Mouse (Mus musculus) hindbrain, embryonic 10.5 days (tissue): ENCODE measurements around the gene Hal. TPM values are rescaled to one million over a fixed set of nuclear protein-coding genes. Genes with fewer than 3 reads are reported as not detected.

Experiments used
- DNase-seq: peaks from one replicate; pipeline ENCODE4 v3.0.0-alpha.2; 2017; ENCODE audit warnings: low spot score
- H3K27ac ChIP-seq: fragments of 300-500 bp; sonication (generic); 2 replicates; pipeline ENCODE4 v1.5.1; 2016; ENCODE audit warnings: mild to moderate bottlenecking, moderate library complexity
- H3K27me3 ChIP-seq: fragments of 300-500 bp; sonication (generic); 2 replicates; pipeline ENCODE4 v1.6.1; 2016; ENCODE audit warnings: mild to moderate bottlenecking; ENCODE audit not compliant: poor library complexity, insufficient read depth, severe bottlenecking
- H3K36me3 ChIP-seq: fragments of 300-500 bp; sonication (generic); 2 replicates; pipeline ENCODE4 v1.6.1; 2016; ENCODE audit warnings: mild to moderate bottlenecking, moderate library complexity
- H3K4me1 ChIP-seq: fragments of 300-500 bp; sonication (generic); replicated peaks from 2 replicates; pipeline ENCODE4 v1.6.1; 2016; ENCODE audit warnings: mild to moderate bottlenecking
- H3K4me3 ChIP-seq: fragments of 300-500 bp; sonication (generic); 2 replicates; pipeline ENCODE4 v1.5.1; 2016; ENCODE audit warnings: mild to moderate bottlenecking, moderate library complexity
- H3K9me3 ChIP-seq: fragments of 300-500 bp; sonication (generic); 2 replicates; pipeline ENCODE4 v1.6.1; 2016; ENCODE audit warnings: mild to moderate bottlenecking, moderate library complexity
- WGBS: fragments of 180-500 bp; shearing (Covaris S2); methylation state at CpG from one replicate; pipeline ENCODE4 v1.1.7; 2016; 5-methylcytosine and 5-hydroxymethylcytosine counted together
- polyA plus RNA-seq: library from polyadenylated mRNA; unstranded; fragments of >200 nt; fragmentation: Nextera tagmentation; extraction: Ambion mirVana; gene quantifications from 2 replicates; pipeline ENCODE4 v1.2.1, GENCODE M21; 2016

Gene Hal
- polyA plus RNA-seq, result 0.12 and 0.17 TPM in 2 replicates

- H3K36me3 ChIP-seq, result peaks cover 14% of the 10 kb centered on the region
- no peaks in the 10 kb centered on the region for H3K9me3 ChIP-seq
- H3K27me3 ChIP-seq, result no peaks in the 10 kb centered on the region
- DNase-seq, result no peak
- peaks cover 29% of the 10 kb centered on the region for H3K4me1 ChIP-seq
- H3K4me3 ChIP-seq, result no peak within 1 kb of the TSS
- peak within 1 kb of the TSS; percentile 66 for H3K27ac ChIP-seq
- WGBS, result 71% methylated on average over 17 of the region's 17 CpGs
These were observed at the start of gene Hal for GRCm38 (mm10) chr10:93488066-93488827. Hal (plus strand) TSS chr10:93488768.

- Histone ChIP-seq H3K4me1 (peaks cover 6% of the 10 kb centered on the region), H3K4me3 (no peak overlapping the region), H3K9me3 (no peaks in the 10 kb centered on the region), H3K27ac (no peak overlapping the region), H3K27me3 (no peaks in the 10 kb centered on the region), H3K36me3 (no peaks in the 10 kb centered on the region)
- no peak for DNase-seq
- WGBS, result 88% methylated on average over 6 of the region's 6 CpGs
These were observed 47.1 kb upstream of the Hal start for GRCm38 (mm10) chr10:93441501-93441900.

GRCm38 (mm10) chr10:93442183-93442582, 46.4 kb upstream of the Hal start:
- Histone ChIP-seq H3K4me1 (peaks cover 6% of the 10 kb centered on the region), H3K27ac (no peak overlapping the region), H3K36me3 (no peaks in the 10 kb centered on the region), H3K27me3 (no peaks in the 10 kb centered on the region), H3K9me3 (no peaks in the 10 kb centered on the region), H3K4me3 (no peak overlapping the region)
- WGBS, result 87% methylated on average over 3 of the region's 3 CpGs
- DNase-seq, result no peak

- 85% methylated on average over 9 of the region's 9 CpGs for WGBS
- H3K27ac ChIP-seq, result no peak overlapping the region
- DNase-seq, result no peak
- 0 out of 2 replicates have a peak, but pooled peaks cover 3% of the 10 kb centered on the region for H3K4me1 ChIP-seq
- H3K36me3 ChIP-seq, result no peaks in the 10 kb centered on the region
- no peak overlapping the region for H3K4me3 ChIP-seq
- no peaks in the 10 kb centered on the region for H3K27me3 ChIP-seq
- no peaks in the 10 kb centered on the region for H3K9me3 ChIP-seq
These were observed 44.2 kb upstream of the Hal start for GRCm38 (mm10) chr10:93444407-93444806.

- no peaks in the 10 kb centered on the region for H3K36me3 ChIP-seq
- no peak overlapping the region for H3K27ac ChIP-seq
- no peaks in the 10 kb centered on the region for H3K9me3 ChIP-seq
- DNase-seq, result no peak
- no peaks in the 10 kb centered on the region for H3K27me3 ChIP-seq
- WGBS, result 72% methylated on average over 10 of the region's 10 CpGs
- H3K4me1 ChIP-seq, result peaks cover 5% of the 10 kb centered on the region; the same call in 1 of the 2 replicates
- H3K4me3 ChIP-seq, result no peak overlapping the region
These were observed 41.2 kb upstream of the Hal start for GRCm38 (mm10) chr10:93447398-93447797.

GRCm38 (mm10) chr10:93454652-93455014, 33.9 kb upstream of the Hal start:
- Histone ChIP-seq H3K27ac (no peak overlapping the region), H3K4me1 (peaks cover 23% of the 10 kb centered on the region), H3K27me3 (no peaks in the 10 kb centered on the region), H3K36me3 (peaks cover 4% of the 10 kb centered on the region; the same call in 1 of the 2 replicates), H3K4me3 (peak overlapping the region; percentile 83), H3K9me3 (no peaks in the 10 kb centered on the region)
- WGBS, result 78% methylated on average over 7 of the region's 7 CpGs
- no peak for DNase-seq

- WGBS, result 87% methylated on average over 11 of the region's 11 CpGs
- Histone ChIP-seq H3K4me3 (no peak overlapping the region), H3K36me3 (peaks cover 58% of the 10 kb centered on the region), H3K9me3 (no peaks in the 10 kb centered on the region), H3K27me3 (no peaks in the 10 kb centered on the region), H3K4me1 (peaks cover 6% of the 10 kb centered on the region), H3K27ac (no peak overlapping the region)
- DNase-seq, result no peak
These were observed 28.5 kb upstream of the Hal start for GRCm38 (mm10) chr10:93460106-93460505.

- no peak for DNase-seq
- 92% methylated on average over 7 of the region's 7 CpGs for WGBS
These were observed 25.7 kb upstream of the Hal start for GRCm38 (mm10) chr10:93462692-93463382.

GRCm38 (mm10) chr10:93463611-93464010, 25.0 kb upstream of the Hal start:
- peaks cover 88% of the 10 kb centered on the region for H3K36me3 ChIP-seq
- H3K27ac ChIP-seq, result no peak overlapping the region
- 93% methylated on average over 13 of the region's 13 CpGs for WGBS
- H3K27me3 ChIP-seq, result no peaks in the 10 kb centered on the region
- no peaks in the 10 kb centered on the region for H3K4me1 ChIP-seq
- no peak for DNase-seq
- H3K9me3 ChIP-seq, result no peaks in the 10 kb centered on the region
- H3K4me3 ChIP-seq, result no peak overlapping the region

More at GRCm38 (mm10) chr10:93462692-93463382, 25.7 kb upstream of the Hal start:
- Histone ChIP-seq H3K27me3 (no peaks in the 10 kb centered on the region), H3K27ac (no peak overlapping the region), H3K4me1 (no peaks in the 10 kb centered on the region), H3K36me3 (peaks cover 86% of the 10 kb centered on the region), H3K9me3 (no peaks in the 10 kb centered on the region), H3K4me3 (no peak overlapping the region)

- Histone ChIP-seq H3K4me1 (no peaks in the 10 kb centered on the region), H3K27me3 (no peaks in the 10 kb centered on the region), H3K9me3 (no peaks in the 10 kb centered on the region), H3K36me3 (peaks cover 89% of the 10 kb centered on the region), H3K27ac (no peak overlapping the region), H3K4me3 (no peak overlapping the region)
- no peak for DNase-seq
- 87% methylated on average over 4 of the region's 4 CpGs for WGBS
These were observed 21.3 kb upstream of the Hal start for GRCm38 (mm10) chr10:93467259-93467658.

- Histone ChIP-seq H3K4me1 (no peaks in the 10 kb centered on the region), H3K9me3 (no peaks in the 10 kb centered on the region), H3K27ac (no peak overlapping the region), H3K27me3 (no peaks in the 10 kb centered on the region), H3K4me3 (no peak overlapping the region), H3K36me3 (peaks cover 89% of the 10 kb centered on the region)
- WGBS, result 95% methylated on average over 3 of the region's 3 CpGs
- no peak for DNase-seq
These were observed 20.8 kb upstream of the Hal start for GRCm38 (mm10) chr10:93467791-93468190.

GRCm38 (mm10) chr10:93471415-93471814, 17.2 kb upstream of the Hal start:
- peaks cover 88% of the 10 kb centered on the region for H3K36me3 ChIP-seq
- WGBS, result 55% methylated on average over 11 of the region's 11 CpGs
- H3K27ac ChIP-seq, result no peak overlapping the region

GRCm38 (mm10) chr10:93484511-93484910, 4.1 kb upstream of the Hal start:
- Histone ChIP-seq H3K4me3 (no peak overlapping the region), H3K36me3 (peaks cover 52% of the 10 kb centered on the region), H3K27me3 (no peaks in the 10 kb centered on the region), H3K27ac (no peak overlapping the region), H3K9me3 (no peaks in the 10 kb centered on the region), H3K4me1 (peaks cover 16% of the 10 kb centered on the region)
- WGBS, result 88% methylated on average over 8 of the region's 8 CpGs
- DNase-seq, result no peak

More at GRCm38 (mm10) chr10:93471415-93471814, 17.2 kb upstream of the Hal start:
- H3K27me3 ChIP-seq, result no peaks in the 10 kb centered on the region
- H3K4me1 ChIP-seq, result no peaks in the 10 kb centered on the region
- no peak overlapping the region for H3K4me3 ChIP-seq
- H3K9me3 ChIP-seq, result no peaks in the 10 kb centered on the region
- DNase-seq, result peak; percentile 79
